Mouse (Mus musculus) small intestine, adult 2 months (tissue): ENCODE data around the gene Gm17482.

Experiments
- CTCF ChIP-seq: fragments of 200-500 bp; IDR thresholded peaks from 2 replicates; pipeline ENCODE4 v1.5.1; 2012; ENCODE audit warnings: low read depth, mild to moderate bottlenecking, control low read depth, inconsistent platforms, low read length, moderate library complexity, mixed read lengths; ENCODE audit not compliant: insufficient replicate concordance, insufficient read length; ENCODE audit errors: extremely low read depth
- POLR2A ChIP-seq: fragments of 200-500 bp; IDR thresholded peaks from 2 replicates; pipeline ENCODE4 v1.6.1; 2012; ENCODE audit warnings: low read depth, mild to moderate bottlenecking, control low read depth, inconsistent platforms, low read length, moderate library complexity

GRCm38 (mm10) chr6:115288223-115288622 lies 61.1 kb downstream of the Gm17482 start:
- no peak for TF ChIP-seq CTCF
- no peak for TF ChIP-seq POLR2A
